Mouse (Mus musculus) hindbrain, embryonic 11.5 days (tissue): ENCODE measurements around the gene Ankrd44. TPM values are rescaled to one million over a fixed set of nuclear protein-coding genes. Genes with fewer than 3 reads are reported as not detected.
"Not testable (repeated sequence)": the region's sequence is repeated elsewhere in the genome, so short reads cannot be mapped to it uniquely, and the experiment has no call there.

ENCODE experiments used
- ATAC-seq: fragments of 200-750 bp; cut with Nextera tagmentation; 2 replicates; pipeline ENCODE4 v1.8.0; 2017; ENCODE audit warnings: mild to moderate bottlenecking, moderate TSS enrichment, moderate library complexity; ENCODE audit not compliant: low FRiP score
- DNase-seq: peaks from one replicate; pipeline ENCODE4 v3.0.0-alpha.2; 2015; ENCODE audit warnings: low spot score
- H3K27ac ChIP-seq: fragments of 300-500 bp; sonication (generic); 2 replicates; pipeline ENCODE4 v1.5.1; 2014; ENCODE audit warnings: mild to moderate bottlenecking, low read depth, low read length
- H3K27me3 ChIP-seq: fragments of 300-500 bp; sonication (generic); 2 replicates; pipeline ENCODE4 v1.6.1; 2014; ENCODE audit warnings: mild to moderate bottlenecking, low read length, moderate library complexity, mixed read lengths; ENCODE audit not compliant: control insufficient read depth, insufficient read depth
- H3K36me3 ChIP-seq: fragments of 300-500 bp; sonication (generic); 2 replicates; pipeline ENCODE4 v1.6.1; 2014; ENCODE audit warnings: mild to moderate bottlenecking, low read length, moderate library complexity, mixed read lengths; ENCODE audit not compliant: control insufficient read depth, insufficient read depth
- H3K4me1 ChIP-seq: fragments of 300-500 bp; sonication (generic); replicated peaks from 2 replicates; pipeline ENCODE4 v1.6.1; 2014; ENCODE audit warnings: low read length, mixed read lengths; ENCODE audit not compliant: control insufficient read depth, insufficient read depth
- H3K4me2 ChIP-seq: fragments of 300-500 bp; sonication (generic); replicated peaks from 2 replicates; pipeline ENCODE4 v1.6.1; 2014; ENCODE audit warnings: mild to moderate bottlenecking, low read depth, low read length
- H3K4me3 ChIP-seq: fragments of 300-500 bp; sonication (generic); 2 replicates; pipeline ENCODE4 v1.5.1; 2014; ENCODE audit warnings: low read depth, low read length
- H3K9ac ChIP-seq: fragments of 300-500 bp; sonication (generic); 2 replicates; pipeline ENCODE4 v1.6.1; 2014; ENCODE audit warnings: low read depth, low read length
- H3K9me3 ChIP-seq: fragments of 300-500 bp; sonication (generic); 2 replicates; pipeline ENCODE4 v1.6.1; 2016; ENCODE audit warnings: low read length; ENCODE audit not compliant: control insufficient read depth
- WGBS: fragments of 180-500 bp; shearing (Covaris S2); extraction: QIAGEN DNeasy Blood & Tissue Kit; methylation state at CpG from one replicate; pipeline ENCODE4 v1.1.7; 2014; 5-methylcytosine and 5-hydroxymethylcytosine counted together
- polyA plus RNA-seq: library from polyadenylated mRNA; unstranded; fragments of >200 nt; fragmentation: Nextera tagmentation; extraction: Ambion mirVana; gene quantifications from 2 replicates; pipeline ENCODE4 v1.2.1, GENCODE M21; 2014

Gene Ankrd44
- polyA plus RNA-seq, result 15.1 and 19.4 TPM in 2 replicates

- H3K4me1 ChIP-seq, result no peaks in the 10 kb centered on the region; the same call in 1 of the 2 replicates
- under 1% methylated on average over 88 of the region's 94 CpGs for WGBS
- peak within 1 kb of the TSS; percentile 82 for H3K4me2 ChIP-seq
- peak within 1 kb of the TSS; percentile 71 for H3K27ac ChIP-seq
- DNase-seq (peak; percentile 84), ATAC-seq (peak; percentile 94)
- no peaks in the 10 kb centered on the region for H3K9me3 ChIP-seq
- H3K27me3 ChIP-seq, result no peaks in the 10 kb centered on the region
- peak within 1 kb of the TSS; percentile 83 for H3K4me3 ChIP-seq
- H3K9ac ChIP-seq, result peak within 1 kb of the TSS; percentile 78
- H3K36me3 ChIP-seq, result no peaks in the 10 kb centered on the region
Measured at GRCm38 (mm10) chr1:54925971-54926771, at the start of gene Ankrd44. Gene Ankrd44, minus strand, starts transcription at chr1:54926387.

GRCm38 (mm10) chr1:54971687-54972404 lies 45.7 kb upstream of the Ankrd44 start:
- no peak overlapping the region for H3K4me3 ChIP-seq
- no peaks in the 10 kb centered on the region for H3K9me3 ChIP-seq
- 80% methylated on average over 5 of the region's 5 CpGs for WGBS

GRCm38 (mm10) chr1:54966858-54967257 lies 40.7 kb upstream of the Ankrd44 start:
- no peak overlapping the region for H3K9ac ChIP-seq
- ATAC-seq (no peak), DNase-seq (no peak)
- H3K4me3 ChIP-seq, result no peak overlapping the region
- no peak overlapping the region for H3K27ac ChIP-seq
- no peaks in the 10 kb centered on the region; the same call in 1 of the 2 replicates for H3K27me3 ChIP-seq
- 96% methylated on average over 3 of the region's 3 CpGs for WGBS
- no peaks in the 10 kb centered on the region for H3K36me3 ChIP-seq
- H3K9me3 ChIP-seq, result no peaks in the 10 kb centered on the region
- no peaks in the 10 kb centered on the region for H3K4me1 ChIP-seq
- H3K4me2 ChIP-seq, result no peak overlapping the region

More at GRCm38 (mm10) chr1:54971687-54972404, 45.7 kb upstream of the Ankrd44 start:
- Histone ChIP-seq H3K9ac (no peak overlapping the region), H3K27me3 (no peaks in the 10 kb centered on the region; the same call in 1 of the 2 replicates), H3K4me1 (no peaks in the 10 kb centered on the region), H3K27ac (no peak overlapping the region), H3K36me3 (no peaks in the 10 kb centered on the region), H3K4me2 (no peak overlapping the region)
- DNase-seq (no peak), ATAC-seq (no peak)

- no peak for ATAC-seq
- H3K27ac ChIP-seq, result no peak overlapping the region
- no peaks in the 10 kb centered on the region for H3K36me3 ChIP-seq
- whole genome bisulfite sequencing, result 66% methylated on average over 11 of the region's 11 CpGs
- no peaks in the 10 kb centered on the region for H3K4me1 ChIP-seq
- no peaks in the 10 kb centered on the region for H3K27me3 ChIP-seq
- H3K4me3 ChIP-seq, result no peak overlapping the region
- no peak for DNase-seq
- no peak overlapping the region for H3K9ac ChIP-seq
- H3K4me2 ChIP-seq, result no peak overlapping the region
- no peaks in the 10 kb centered on the region for H3K9me3 ChIP-seq
Measured at GRCm38 (mm10) chr1:54965159-54965995, 39.2 kb upstream of the Ankrd44 start.

- DNase-seq (no peak), ATAC-seq (no peak)
- Histone ChIP-seq H3K27ac (no peak overlapping the region), H3K4me1 (no peaks in the 10 kb centered on the region), H3K4me3 (no peak overlapping the region), H3K9me3 (no peaks in the 10 kb centered on the region), H3K27me3 (no peaks in the 10 kb centered on the region), H3K36me3 (no peaks in the 10 kb centered on the region), H3K4me2 (no peak overlapping the region), H3K9ac (no peak overlapping the region)
- 82% methylated on average over 9 of the region's 9 CpGs for WGBS
Measured at GRCm38 (mm10) chr1:54961724-54962123, 35.5 kb upstream of the Ankrd44 start.

GRCm38 (mm10) chr1:54960613-54961165 lies 34.5 kb upstream of the Ankrd44 start:
- DNase-seq (no peak), ATAC-seq (no peak)
- Histone ChIP-seq H3K27me3 (no peaks in the 10 kb centered on the region), H3K9ac (no peak overlapping the region), H3K4me3 (no peak overlapping the region), H3K4me1 (no peaks in the 10 kb centered on the region), H3K27ac (no peak overlapping the region), H3K9me3 (no peaks in the 10 kb centered on the region), H3K4me2 (no peak overlapping the region), H3K36me3 (no peaks in the 10 kb centered on the region)
- 65% methylated on average over 9 of the region's 9 CpGs for WGBS

- Histone ChIP-seq H3K9ac (no peak overlapping the region), H3K27me3 (no peaks in the 10 kb centered on the region), H3K36me3 (no peaks in the 10 kb centered on the region), H3K4me1 (no peaks in the 10 kb centered on the region), H3K27ac (no peak overlapping the region), H3K4me2 (no peak overlapping the region), H3K9me3 (no peaks in the 10 kb centered on the region), H3K4me3 (no peak overlapping the region)
- no peak for ATAC-seq
- 74% methylated on average over 3 of the region's 3 CpGs for WGBS
- no peak for DNase-seq
Measured at GRCm38 (mm10) chr1:54958525-54958924, 32.3 kb upstream of the Ankrd44 start.

GRCm38 (mm10) chr1:54956995-54957394 lies 30.8 kb upstream of the Ankrd44 start:
- ATAC-seq, result not testable (repeated sequence)
- 96% methylated on average over 8 of the region's 14 CpGs for WGBS

More at GRCm38 (mm10) chr1:54956995-54957394, 30.8 kb upstream of the Ankrd44 start:
- not testable (repeated sequence) for H3K36me3 ChIP-seq, H3K27ac ChIP-seq, H3K9me3 ChIP-seq, H3K27me3 ChIP-seq, H3K4me2 ChIP-seq, H3K9ac ChIP-seq, H3K4me1 ChIP-seq, DNase-seq, H3K4me3 ChIP-seq
